Mouse (Mus musculus): ENCODE data around the gene Rsph1. TPM values are rescaled to one million over a fixed set of nuclear protein-coding genes. Genes with fewer than 3 reads are reported as not detected.

Rsph1 gene
- total and polyA plus RNA-seq, 2 experiments from 2014 or later: 0.27 to 1.6 TPM

DNA sequence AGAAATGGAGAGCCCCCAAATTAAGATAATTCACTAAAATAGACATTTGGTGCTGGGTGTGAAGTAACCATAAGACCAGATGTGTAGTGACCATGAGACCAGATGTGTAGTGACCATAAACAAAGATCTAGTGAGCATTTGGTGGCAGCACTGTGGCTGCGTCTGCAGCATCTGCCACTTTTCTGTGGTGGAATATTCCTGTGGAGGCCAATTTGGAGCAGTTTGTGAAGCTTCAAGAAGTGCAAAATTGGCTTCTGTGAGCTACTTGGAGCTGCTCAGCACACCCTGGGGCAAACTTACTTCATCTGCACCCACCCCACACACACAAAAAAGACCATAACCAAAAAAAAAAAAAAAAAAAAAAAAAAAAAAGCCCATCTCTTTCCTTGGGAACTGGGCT lies 9.2 kb downstream of the Rsph1 start:
- WGBS: 93% methylated on average over 1 of the region's 1 CpGs
- H3K9me3 ChIP-seq (replicated peaks; ENCODE audit: control insufficient read depth, low read length): no peaks in the 10 kb centered on the region
- no peak for TF ChIP-seq CTCF (IDR thresholded peaks at IDR 0.05; ENCODE audit: low read depth)
- TF ChIP-seq EP300 (IDR thresholded peaks at IDR 0.05; ENCODE audit: low read depth): no peak
- no peak overlapping the region for H3K4me3 ChIP-seq (ENCODE audit: low read depth, low read length)
- ATAC-seq (ENCODE audit: insufficient read depth, low read depth): no peak
- H3K4me1 ChIP-seq (ENCODE audit: control insufficient read depth, insufficient read depth): no peaks in the 10 kb centered on the region
- no peaks in the 10 kb centered on the region for H3K36me3 ChIP-seq (replicated peaks; ENCODE audit: control insufficient read depth, insufficient read depth, low read length)
- H3K27me3 ChIP-seq (ENCODE audit: control insufficient read depth, insufficient read depth, low read length): no peaks in the 10 kb centered on the region
- no peak overlapping the region for H3K27ac ChIP-seq (ENCODE audit: low read depth)
- H3K4me2 ChIP-seq (ENCODE audit: low read depth, low read length): no peak overlapping the region
- no peak overlapping the region for H3K9ac ChIP-seq (replicated peaks; ENCODE audit: low read depth, low read length)
- DNase-seq (ENCODE audit: low spot score): no peak

DNA sequence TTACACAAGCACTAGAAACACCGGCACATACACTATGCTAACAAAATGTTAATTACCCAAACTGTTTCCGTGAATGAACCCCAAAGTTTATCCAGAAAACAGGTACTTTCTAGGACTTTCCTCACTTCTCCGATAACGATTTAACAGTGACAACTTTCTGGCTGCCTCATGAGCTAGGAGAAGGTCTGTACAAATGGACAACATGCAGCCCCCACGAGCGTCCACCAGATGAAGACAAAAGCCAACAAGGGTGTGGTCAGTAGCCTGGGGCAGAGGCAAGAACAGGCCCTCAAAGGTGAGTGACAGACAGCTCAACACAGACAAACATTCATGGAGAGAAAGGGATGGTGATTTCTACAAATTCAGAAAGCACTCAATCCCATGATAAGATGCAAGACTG lies 9.6 kb downstream of the Rsph1 start:
- no peak for TF ChIP-seq EP300 (IDR thresholded peaks at IDR 0.05; ENCODE audit: low read depth)
- no peak for TF ChIP-seq CTCF (IDR thresholded peaks at IDR 0.05; ENCODE audit: low read depth)
- H3K4me3 ChIP-seq (ENCODE audit: low read depth, low read length): no peak overlapping the region
- H3K4me1 ChIP-seq (ENCODE audit: control insufficient read depth, insufficient read depth): no peaks in the 10 kb centered on the region
- DNase-seq (ENCODE audit: low spot score) (no peak), ATAC-seq (ENCODE audit: insufficient read depth, low read depth) (no peak)
- H3K9me3 ChIP-seq (replicated peaks; ENCODE audit: control insufficient read depth, low read length): no peaks in the 10 kb centered on the region
- no peak overlapping the region for H3K27ac ChIP-seq (ENCODE audit: low read depth)
- no peak overlapping the region for H3K4me2 ChIP-seq (ENCODE audit: low read depth, low read length)
- WGBS: 78% methylated on average over 6 of the region's 6 CpGs
- no peaks in the 10 kb centered on the region for H3K36me3 ChIP-seq (replicated peaks; ENCODE audit: control insufficient read depth, insufficient read depth, low read length)
- H3K9ac ChIP-seq (replicated peaks; ENCODE audit: low read depth, low read length): no peak overlapping the region
- no peaks in the 10 kb centered on the region for H3K27me3 ChIP-seq (ENCODE audit: control insufficient read depth, insufficient read depth, low read length)

DNA sequence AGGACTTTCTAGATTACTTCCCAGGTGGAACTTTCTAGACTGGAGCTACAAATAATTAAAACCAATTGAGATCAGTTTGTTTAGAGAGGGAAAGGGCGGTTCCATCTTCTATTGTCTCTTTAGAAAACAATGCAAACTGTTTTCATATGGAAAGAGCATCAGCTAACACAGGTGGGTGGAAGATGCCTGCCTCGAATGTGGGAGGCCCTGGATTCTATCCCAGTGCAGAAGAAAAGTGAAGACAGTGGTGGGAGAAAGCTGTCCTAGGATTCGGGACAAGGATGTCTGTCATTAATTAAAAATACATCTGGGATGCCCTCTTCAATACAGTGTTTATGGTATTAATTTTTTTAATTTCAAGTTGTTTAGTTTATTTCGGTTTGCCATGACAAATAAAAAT lies 10.0 kb downstream of the Rsph1 start:
- H3K4me3 ChIP-seq (ENCODE audit: low read depth, low read length): no peak overlapping the region
- no peak overlapping the region for H3K4me2 ChIP-seq (ENCODE audit: low read depth, low read length)
- no peaks in the 10 kb centered on the region for H3K4me1 ChIP-seq (ENCODE audit: control insufficient read depth, insufficient read depth)
- no peaks in the 10 kb centered on the region for H3K27me3 ChIP-seq (ENCODE audit: control insufficient read depth, insufficient read depth, low read length)
- H3K36me3 ChIP-seq (replicated peaks; ENCODE audit: control insufficient read depth, insufficient read depth, low read length): no peaks in the 10 kb centered on the region
- H3K9me3 ChIP-seq (replicated peaks; ENCODE audit: control insufficient read depth, low read length): no peaks in the 10 kb centered on the region
- no peak for DNase-seq (ENCODE audit: low spot score)
- TF ChIP-seq CTCF (IDR thresholded peaks at IDR 0.05; ENCODE audit: low read depth) (no peak), EP300 (IDR thresholded peaks at IDR 0.05; ENCODE audit: low read depth) (no peak)
- ATAC-seq (ENCODE audit: insufficient read depth, low read depth): no peak
- 61% methylated on average over 4 of the region's 4 CpGs for WGBS
- H3K27ac ChIP-seq (ENCODE audit: low read depth): no peak overlapping the region
- no peak overlapping the region for H3K9ac ChIP-seq (replicated peaks; ENCODE audit: low read depth, low read length)

DNA sequence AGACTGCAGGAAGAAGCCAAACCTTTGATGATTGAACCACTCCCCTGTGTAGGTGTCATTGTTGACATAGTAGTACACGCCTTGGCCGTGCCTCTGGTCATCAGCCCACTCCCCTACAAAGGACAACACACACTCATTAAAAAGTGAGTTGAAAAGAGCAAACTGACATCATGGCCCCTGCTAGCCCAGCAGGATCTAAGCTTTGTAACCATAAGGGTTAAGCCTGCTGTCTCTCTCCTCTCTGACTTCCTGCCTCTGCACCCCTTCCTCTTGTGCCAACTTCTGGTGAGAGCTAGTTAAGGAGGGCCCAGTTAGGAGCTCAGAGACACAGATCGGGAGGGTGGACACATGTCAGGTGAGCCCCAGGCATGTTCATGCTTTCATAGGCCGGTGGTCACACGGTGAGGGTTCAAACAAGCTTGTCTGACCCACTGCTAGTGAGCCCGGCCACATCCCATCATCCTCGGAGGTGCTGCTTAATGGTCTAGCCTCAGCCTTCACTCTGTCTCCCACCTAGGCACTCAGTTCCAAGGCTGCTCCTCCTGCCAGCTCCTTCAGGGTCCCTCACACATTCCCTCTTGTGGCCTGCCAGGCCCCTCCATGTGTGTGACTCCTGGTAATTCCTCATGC lies 10.7 kb downstream of the Rsph1 start:
- TF ChIP-seq EP300 (IDR thresholded peaks at IDR 0.05; ENCODE audit: low read depth) (no peak), CTCF (IDR thresholded peaks at IDR 0.05; ENCODE audit: low read depth) (no peak)
- Histone ChIP-seq H3K4me1 (ENCODE audit: control insufficient read depth, insufficient read depth) (no peaks in the 10 kb centered on the region), H3K27ac (ENCODE audit: low read depth) (no peak overlapping the region), H3K9me3 (replicated peaks; ENCODE audit: control insufficient read depth, low read length) (no peaks in the 10 kb centered on the region), H3K9ac (replicated peaks; ENCODE audit: low read depth, low read length) (no peak overlapping the region), H3K36me3 (replicated peaks; ENCODE audit: control insufficient read depth, insufficient read depth, low read length) (no peaks in the 10 kb centered on the region), H3K27me3 (ENCODE audit: control insufficient read depth, insufficient read depth, low read length) (no peaks in the 10 kb centered on the region), H3K4me3 (ENCODE audit: low read depth, low read length) (no peak overlapping the region), H3K4me2 (ENCODE audit: low read depth, low read length) (no peak overlapping the region)
- ATAC-seq (ENCODE audit: insufficient read depth, low read depth): no peak
- DNase-seq (ENCODE audit: low spot score): no peak
- WGBS: 78% methylated on average over 7 of the region's 7 CpGs

DNA sequence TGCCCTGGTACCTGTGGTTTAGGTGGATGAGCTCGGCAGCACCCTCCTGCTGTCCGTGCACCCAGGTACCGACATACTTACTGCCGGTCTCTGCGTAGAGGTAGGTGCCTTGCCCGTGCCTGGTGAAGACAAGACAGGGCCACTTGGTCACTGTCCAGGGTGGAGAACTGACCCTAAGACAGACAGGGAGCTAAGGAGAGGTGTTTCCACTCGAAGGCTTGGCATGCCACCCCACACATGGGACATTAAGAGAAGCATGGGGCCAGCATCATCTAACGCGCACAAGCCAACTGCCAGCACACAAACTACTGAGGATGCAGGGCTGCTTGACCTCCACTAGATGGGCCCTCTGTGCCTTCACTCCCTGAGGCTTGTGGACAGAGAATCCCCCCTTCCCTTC lies 11.4 kb downstream of the Rsph1 start:
- Histone ChIP-seq H3K27ac (ENCODE audit: low read depth) (no peak overlapping the region), H3K36me3 (replicated peaks; ENCODE audit: control insufficient read depth, insufficient read depth, low read length) (no peaks in the 10 kb centered on the region), H3K4me2 (ENCODE audit: low read depth, low read length) (no peak overlapping the region), H3K4me3 (ENCODE audit: low read depth, low read length) (no peak overlapping the region), H3K9me3 (replicated peaks; ENCODE audit: control insufficient read depth, low read length) (no peaks in the 10 kb centered on the region), H3K4me1 (ENCODE audit: control insufficient read depth, insufficient read depth) (no peaks in the 10 kb centered on the region), H3K27me3 (ENCODE audit: control insufficient read depth, insufficient read depth, low read length) (no peaks in the 10 kb centered on the region), H3K9ac (replicated peaks; ENCODE audit: low read depth, low read length) (no peak overlapping the region)
- WGBS: 86% methylated on average over 9 of the region's 9 CpGs
- DNase-seq (ENCODE audit: low spot score) (no peak), ATAC-seq (ENCODE audit: insufficient read depth, low read depth) (no peak)
- TF ChIP-seq CTCF (IDR thresholded peaks at IDR 0.05; ENCODE audit: low read depth): no peak
- no peak for TF ChIP-seq EP300 (IDR thresholded peaks at IDR 0.05; ENCODE audit: low read depth)

DNA sequence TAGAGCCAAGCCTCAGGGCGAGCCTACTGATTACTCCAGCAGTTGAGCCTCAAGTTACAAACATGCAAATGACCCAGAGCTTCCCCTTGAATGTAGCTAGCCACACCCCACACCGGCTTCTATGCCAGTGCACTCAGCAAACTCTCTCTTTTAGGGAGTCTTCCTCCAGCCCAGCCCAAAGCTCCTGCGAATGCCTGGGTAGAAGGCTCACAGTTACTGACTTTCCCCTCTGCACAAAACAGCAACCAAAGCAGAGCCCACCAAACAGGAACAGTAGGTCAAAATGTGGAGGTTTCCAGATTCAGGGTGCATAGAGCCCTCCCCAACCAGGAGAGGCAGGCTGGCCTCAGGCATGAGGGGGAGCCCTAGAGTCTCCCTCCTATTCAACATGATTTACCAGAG lies 12.0 kb downstream of the Rsph1 start:
- TF ChIP-seq CTCF (IDR thresholded peaks at IDR 0.05; ENCODE audit: low read depth): no peak
- no peak for TF ChIP-seq EP300 (IDR thresholded peaks at IDR 0.05; ENCODE audit: low read depth)
- DNase-seq (ENCODE audit: low spot score): no peak
- no peak for ATAC-seq (ENCODE audit: insufficient read depth, low read depth)
- Histone ChIP-seq H3K27me3 (ENCODE audit: control insufficient read depth, insufficient read depth, low read length) (no peaks in the 10 kb centered on the region), H3K4me3 (ENCODE audit: low read depth, low read length) (no peak overlapping the region), H3K9me3 (replicated peaks; ENCODE audit: control insufficient read depth, low read length) (no peaks in the 10 kb centered on the region), H3K27ac (ENCODE audit: low read depth) (no peak overlapping the region), H3K36me3 (replicated peaks; ENCODE audit: control insufficient read depth, insufficient read depth, low read length) (no peaks in the 10 kb centered on the region), H3K4me1 (ENCODE audit: control insufficient read depth, insufficient read depth) (no peaks in the 10 kb centered on the region), H3K4me2 (ENCODE audit: low read depth, low read length) (no peak overlapping the region), H3K9ac (replicated peaks; ENCODE audit: low read depth, low read length) (no peak overlapping the region)
- 23% methylated on average over 3 of the region's 3 CpGs for WGBS
